Mouse (Mus musculus) neural tube, embryonic 15.5 days (tissue): Measurements from ENCODE around the gene Nnmt. TPM values are rescaled to one million over a fixed set of nuclear protein-coding genes. Genes with fewer than 3 reads are reported as not detected.

Source experiments
- ATAC-seq: fragments of 200-750 bp; cut with Nextera tagmentation; 2 replicates; pipeline ENCODE4 v1.8.0; 2017; ENCODE audit warnings: mild to moderate bottlenecking, moderate TSS enrichment, moderate library complexity; ENCODE audit not compliant: low FRiP score
- H3K27ac ChIP-seq: fragments of 300-500 bp; sonication (generic); replicated peaks from 2 replicates; pipeline ENCODE4 v1.5.1; 2015; ENCODE audit warnings: mild to moderate bottlenecking, inconsistent platforms
- H3K27me3 ChIP-seq: fragments of 300-500 bp; sonication (generic); replicated peaks from 2 replicates; pipeline ENCODE4 v1.6.1; 2015; ENCODE audit warnings: inconsistent platforms
- H3K36me3 ChIP-seq: fragments of 300-500 bp; sonication (generic); 2 replicates; pipeline ENCODE4 v1.6.1; 2015; ENCODE audit warnings: inconsistent platforms
- H3K4me1 ChIP-seq: fragments of 300-500 bp; sonication (generic); 2 replicates; pipeline ENCODE4 v1.6.1; 2015; ENCODE audit warnings: inconsistent platforms
- H3K4me2 ChIP-seq: fragments of 300-500 bp; sonication (generic); 2 replicates; pipeline ENCODE4 v1.6.1; 2015; ENCODE audit warnings: inconsistent platforms, mild to moderate bottlenecking, moderate library complexity
- H3K4me3 ChIP-seq: fragments of 300-500 bp; sonication (generic); replicated peaks from 2 replicates; pipeline ENCODE4 v1.5.1; 2015; ENCODE audit warnings: mild to moderate bottlenecking, inconsistent platforms
- H3K9ac ChIP-seq: fragments of 300-500 bp; sonication (generic); replicated peaks from 2 replicates; pipeline ENCODE4 v1.6.1; 2015; ENCODE audit warnings: mild to moderate bottlenecking, inconsistent platforms
- H3K9me3 ChIP-seq: fragments of 300-500 bp; sonication (generic); replicated peaks from 2 replicates; pipeline ENCODE4 v1.6.1; 2016; ENCODE audit warnings: inconsistent platforms
- WGBS: fragments of 180-500 bp; shearing (Covaris S2); methylation state at CpG from one replicate; pipeline ENCODE4 v1.1.7; 2015; ENCODE audit warnings: mixed read lengths; 5-methylcytosine and 5-hydroxymethylcytosine counted together
- polyA plus RNA-seq: library from polyadenylated mRNA; unstranded; fragments of >200 nt; fragmentation: Nextera tagmentation; extraction: Ambion mirVana; gene quantifications from 2 replicates; pipeline ENCODE4 v1.2.1, GENCODE M21; 2015

Nnmt gene
- polyA plus RNA-seq, 1 experiment from 2014 or later = 0.92 TPM

DNA sequence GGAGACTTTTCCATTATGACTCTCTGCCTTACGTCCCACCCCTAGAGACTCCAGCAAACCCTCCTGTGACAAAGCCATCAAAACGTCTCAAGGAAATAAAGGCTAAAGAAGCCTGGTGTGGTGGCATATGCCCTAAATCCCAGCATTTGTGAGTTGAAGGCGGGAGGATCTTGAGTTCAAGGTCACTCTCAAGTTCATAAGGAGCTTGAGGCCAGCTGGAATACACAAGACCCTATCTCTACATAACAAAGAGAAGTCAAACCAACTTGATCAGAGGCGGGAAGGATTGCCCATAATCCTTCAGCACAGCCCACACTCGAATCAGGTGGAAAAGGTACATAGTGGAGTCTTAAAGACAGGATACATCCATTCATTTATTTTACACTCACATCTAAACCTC, 7.5 kb downstream of the Nnmt start:
- peaks cover 8% of the 10 kb centered on the region; the same call in 1 of the 2 replicates for H3K4me1 ChIP-seq
- H3K27me3 ChIP-seq = no peaks in the 10 kb centered on the region
- no peak for ATAC-seq
- H3K4me2 ChIP-seq = no peak overlapping the region
- no peak overlapping the region for H3K4me3 ChIP-seq
- H3K9me3 ChIP-seq = no peaks in the 10 kb centered on the region
- no peak overlapping the region for H3K9ac ChIP-seq
- 81% methylated on average over 5 of the region's 5 CpGs for WGBS
- H3K36me3 ChIP-seq = no peaks in the 10 kb centered on the region
- H3K27ac ChIP-seq = no peak overlapping the region

DNA sequence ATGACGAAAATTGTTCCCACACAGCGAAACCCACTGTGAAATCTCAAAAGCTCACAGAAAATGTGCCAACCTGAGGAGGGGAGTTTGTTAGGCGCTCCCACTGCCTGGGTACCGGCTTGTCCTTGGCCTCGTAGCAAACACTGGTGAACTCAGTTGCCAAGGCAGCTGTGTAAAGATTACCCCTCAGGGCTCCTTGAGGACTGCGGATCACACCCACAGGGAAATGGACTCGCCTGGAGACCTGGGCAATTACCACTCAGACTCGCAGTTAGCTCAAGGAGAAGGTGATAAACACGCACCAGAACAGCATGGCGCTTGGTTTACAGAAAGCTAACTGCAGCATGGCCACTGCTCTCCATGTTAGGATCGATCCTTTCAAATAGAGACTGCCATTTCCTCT, 8.0 kb downstream of the Nnmt start:
- Histone ChIP-seq H3K27ac (no peak overlapping the region), H3K27me3 (no peaks in the 10 kb centered on the region)
- 55% methylated on average over 11 of the region's 11 CpGs for WGBS

DNA sequence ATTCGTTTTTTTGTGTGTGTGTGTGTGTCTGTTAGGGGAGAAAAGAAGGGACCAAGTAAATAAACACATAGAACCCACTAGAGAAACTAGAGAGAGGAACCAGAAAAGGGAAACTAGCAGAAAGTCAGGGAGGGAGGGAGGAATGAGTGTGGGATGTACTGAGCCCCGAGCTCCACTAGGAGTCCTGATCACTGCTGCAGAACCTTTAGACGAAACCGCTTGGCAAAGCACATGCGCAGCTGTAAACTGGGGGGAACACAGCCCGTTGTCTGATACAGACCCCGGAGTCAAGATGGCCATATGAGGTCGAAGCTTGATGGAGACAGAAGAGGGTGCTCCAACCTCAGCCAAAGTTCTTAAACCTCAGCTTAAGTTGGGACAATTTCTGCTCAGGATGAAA, 11.0 kb downstream of the Nnmt start:
- H3K9me3 ChIP-seq = no peaks in the 10 kb centered on the region
- 68% methylated on average over 8 of the region's 8 CpGs for WGBS
- no peak for ATAC-seq
- H3K27me3 ChIP-seq = no peaks in the 10 kb centered on the region
- no peak overlapping the region for H3K9ac ChIP-seq
- no peak overlapping the region for H3K4me2 ChIP-seq
- peaks cover 8% of the 10 kb centered on the region; the same call in 1 of the 2 replicates for H3K4me1 ChIP-seq
- no peak overlapping the region for H3K4me3 ChIP-seq
- no peak overlapping the region for H3K27ac ChIP-seq
- H3K36me3 ChIP-seq = no peaks in the 10 kb centered on the region

More for the DNA sequence above, 8.0 kb downstream of the Nnmt start:
- ATAC-seq = no peak
- no peak overlapping the region for H3K9ac ChIP-seq
- H3K4me3 ChIP-seq = no peak overlapping the region
- H3K4me2 ChIP-seq = no peak overlapping the region; the same call in 1 of the 2 replicates
- peaks cover 8% of the 10 kb centered on the region; the same call in 1 of the 2 replicates for H3K4me1 ChIP-seq
- no peaks in the 10 kb centered on the region for H3K36me3 ChIP-seq
- no peaks in the 10 kb centered on the region for H3K9me3 ChIP-seq

DNA sequence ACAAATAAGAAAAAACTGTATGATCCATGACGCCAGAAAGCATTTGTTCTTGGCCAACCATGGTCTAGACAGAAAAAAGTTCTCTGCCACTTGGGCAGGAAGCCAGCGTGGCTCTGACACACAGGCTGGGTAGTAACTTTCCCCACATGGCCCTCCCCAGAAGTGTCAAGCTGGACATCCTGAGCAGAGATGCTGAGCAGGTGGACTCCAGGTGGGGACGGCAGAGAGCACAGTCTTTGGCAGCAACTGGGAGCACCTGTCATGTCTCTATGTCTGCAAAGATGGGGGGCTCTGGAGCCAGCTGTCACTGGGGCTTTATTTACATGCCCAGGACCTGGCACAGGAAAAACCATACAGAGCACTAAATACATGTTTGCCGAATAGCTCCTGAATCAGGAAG, 14.3 kb downstream of the Nnmt start:
- H3K4me2 ChIP-seq = no peak overlapping the region
- H3K4me1 ChIP-seq = no peaks in the 10 kb centered on the region
- H3K4me3 ChIP-seq = no peak overlapping the region
- ATAC-seq = no peak
- H3K9ac ChIP-seq = no peak overlapping the region
- no peaks in the 10 kb centered on the region for H3K36me3 ChIP-seq
- WGBS = 84% methylated on average over 4 of the region's 4 CpGs
- no peaks in the 10 kb centered on the region for H3K9me3 ChIP-seq
- H3K27ac ChIP-seq = no peak overlapping the region
- no peaks in the 10 kb centered on the region for H3K27me3 ChIP-seq

DNA sequence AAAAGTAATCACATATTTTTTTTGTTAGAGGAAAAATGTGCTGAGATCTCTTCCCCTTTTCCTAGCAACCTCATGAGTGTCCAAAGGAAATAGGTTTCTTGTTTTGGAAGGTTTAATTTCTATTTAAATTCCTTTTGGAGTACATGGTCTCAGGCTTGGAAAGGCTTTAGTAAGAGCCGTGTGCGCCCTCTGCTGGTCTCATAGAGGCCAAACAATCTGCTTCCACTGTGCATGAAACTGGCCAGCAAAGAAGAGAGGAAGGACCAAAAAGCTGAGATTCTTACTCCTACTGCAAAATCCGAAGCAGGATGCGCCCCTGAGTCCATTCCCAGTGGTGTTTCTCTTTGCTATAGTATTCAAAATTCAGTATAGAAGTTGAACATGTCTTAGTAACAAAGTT, 18.6 kb downstream of the Nnmt start:
- Histone ChIP-seq H3K36me3 (no peaks in the 10 kb centered on the region), H3K27ac (no peak overlapping the region), H3K4me3 (no peak overlapping the region), H3K9ac (no peak overlapping the region), H3K9me3 (no peaks in the 10 kb centered on the region), H3K4me1 (no peaks in the 10 kb centered on the region), H3K4me2 (no peak overlapping the region), H3K27me3 (no peaks in the 10 kb centered on the region)
- no peak for ATAC-seq
- WGBS = 8% methylated on average over 4 of the region's 4 CpGs

DNA sequence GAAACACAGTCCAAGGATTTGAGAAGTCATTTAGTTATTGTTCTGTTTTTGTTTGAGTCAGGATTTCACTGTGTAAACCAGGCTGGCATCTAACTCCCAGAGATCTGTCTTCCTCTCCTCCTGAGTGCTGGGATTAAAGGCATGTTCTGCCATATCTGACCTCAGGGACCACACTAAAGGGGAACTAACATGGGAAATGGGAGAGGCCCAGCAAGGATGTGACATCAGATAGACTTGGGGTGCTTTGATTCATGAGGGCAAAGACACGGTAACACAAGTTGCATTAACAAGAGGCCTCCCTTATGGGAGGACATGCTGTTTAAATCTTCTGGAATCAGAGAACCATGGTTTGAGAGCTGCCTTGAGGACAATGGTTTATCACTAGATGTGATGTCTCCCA, 24.1 kb downstream of the Nnmt start:
- Histone ChIP-seq H3K9me3 (no peaks in the 10 kb centered on the region), H3K4me1 (no peaks in the 10 kb centered on the region), H3K9ac (no peak overlapping the region), H3K36me3 (no peaks in the 10 kb centered on the region), H3K4me2 (no peak overlapping the region), H3K27ac (no peak overlapping the region), H3K27me3 (no peaks in the 10 kb centered on the region), H3K4me3 (no peak overlapping the region)
- WGBS = 84% methylated on average over 1 of the region's 1 CpGs
- no peak for ATAC-seq

DNA sequence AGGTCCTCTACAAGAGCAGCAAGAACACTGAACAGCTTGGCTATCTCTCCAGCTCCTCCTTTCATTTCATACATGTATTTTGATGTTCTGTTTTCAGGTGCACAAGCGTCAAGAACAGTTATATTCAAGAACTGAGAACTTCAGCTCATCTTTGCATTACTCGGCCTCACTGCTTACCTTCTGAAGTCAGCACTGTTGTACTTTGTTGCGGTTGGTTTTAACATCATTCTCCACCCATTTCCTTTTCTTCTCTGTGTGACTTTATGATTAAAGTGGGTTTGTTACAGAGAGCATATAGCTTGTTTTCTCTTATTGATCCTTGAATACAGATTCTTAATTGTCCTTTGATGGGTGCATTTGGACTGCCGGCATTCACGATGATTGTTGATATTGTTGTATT, 42.6 kb downstream of the Nnmt start:
- H3K4me1 ChIP-seq = no peaks in the 10 kb centered on the region
- H3K4me3 ChIP-seq = no peak overlapping the region
- ATAC-seq = no peak
- H3K4me2 ChIP-seq = no peak overlapping the region
- H3K9me3 ChIP-seq = no peaks in the 10 kb centered on the region
- no peaks in the 10 kb centered on the region for H3K36me3 ChIP-seq
- no peaks in the 10 kb centered on the region for H3K27me3 ChIP-seq
- no peak overlapping the region for H3K9ac ChIP-seq
- 95% methylated on average over 5 of the region's 5 CpGs for WGBS
- H3K27ac ChIP-seq = no peak overlapping the region

DNA sequence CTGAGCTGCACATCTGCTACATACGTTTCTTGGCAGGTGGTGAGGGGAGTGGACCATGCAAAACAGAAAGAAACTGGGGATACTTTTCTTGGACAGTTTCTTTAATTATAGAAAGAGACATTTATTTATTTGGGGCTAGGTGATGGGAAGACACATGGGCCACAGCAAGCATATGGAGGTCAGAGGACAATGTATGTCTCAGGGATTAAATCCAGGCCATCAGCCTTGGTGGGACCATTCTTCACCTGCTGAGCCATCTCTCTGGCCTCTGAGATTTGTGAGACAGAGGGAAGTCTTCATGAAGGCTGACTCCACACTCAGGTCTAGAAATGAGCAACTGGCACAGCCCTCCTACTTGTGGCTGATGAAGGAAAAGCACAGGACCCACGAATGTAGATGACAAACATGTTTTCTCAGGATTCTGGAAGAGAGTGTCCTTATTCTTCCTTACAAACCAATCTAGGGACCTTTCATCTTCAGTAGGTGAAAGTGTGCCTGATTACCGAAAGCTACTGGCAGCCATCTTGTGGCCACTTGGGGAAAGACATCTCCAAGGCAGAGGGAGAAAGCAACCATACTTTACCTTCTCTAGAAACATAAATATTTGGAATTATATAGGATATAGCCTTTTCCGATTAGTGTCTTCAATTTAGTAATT, 45.3 kb downstream of the Nnmt start:
- no peak for ATAC-seq
- H3K4me3 ChIP-seq = no peak overlapping the region
- H3K4me2 ChIP-seq = no peak overlapping the region
- WGBS = 30% methylated on average over 4 of the region's 4 CpGs
- no peaks in the 10 kb centered on the region for H3K9me3 ChIP-seq
- no peaks in the 10 kb centered on the region for H3K27me3 ChIP-seq
- H3K9ac ChIP-seq = no peak overlapping the region
- no peaks in the 10 kb centered on the region for H3K36me3 ChIP-seq
- H3K27ac ChIP-seq = no peak overlapping the region
- peaks cover 4% of the 10 kb centered on the region; the same call in 1 of the 2 replicates for H3K4me1 ChIP-seq

DNA sequence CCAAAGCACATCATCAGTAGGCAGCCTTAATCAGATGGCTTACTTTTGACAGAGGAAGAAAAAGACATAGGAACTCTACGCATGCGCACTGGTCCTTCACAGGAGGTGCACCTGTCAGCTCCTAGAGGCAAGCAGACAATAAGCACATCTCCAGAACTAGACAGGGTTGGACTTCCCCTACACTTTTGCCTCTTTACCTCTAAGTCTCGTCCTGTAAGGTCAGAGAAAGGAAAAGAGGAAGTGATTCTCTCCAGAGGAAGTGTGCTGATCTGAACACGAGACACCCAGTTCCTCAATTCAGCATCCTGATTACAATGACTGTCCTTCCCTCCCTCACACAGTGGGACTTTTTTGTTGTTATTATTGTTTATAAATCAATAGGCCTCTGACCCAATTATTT, 46.3 kb downstream of the Nnmt start:
- no peak overlapping the region for H3K4me2 ChIP-seq
- 75% methylated on average over 4 of the region's 4 CpGs for WGBS
- no peak overlapping the region for H3K9ac ChIP-seq
- H3K4me3 ChIP-seq = no peak overlapping the region
- no peak overlapping the region for H3K27ac ChIP-seq
- H3K36me3 ChIP-seq = no peaks in the 10 kb centered on the region
- no peaks in the 10 kb centered on the region for H3K27me3 ChIP-seq
- H3K9me3 ChIP-seq = no peaks in the 10 kb centered on the region
- ATAC-seq = no peak
- H3K4me1 ChIP-seq = peaks cover 4% of the 10 kb centered on the region; the same call in 1 of the 2 replicates

DNA sequence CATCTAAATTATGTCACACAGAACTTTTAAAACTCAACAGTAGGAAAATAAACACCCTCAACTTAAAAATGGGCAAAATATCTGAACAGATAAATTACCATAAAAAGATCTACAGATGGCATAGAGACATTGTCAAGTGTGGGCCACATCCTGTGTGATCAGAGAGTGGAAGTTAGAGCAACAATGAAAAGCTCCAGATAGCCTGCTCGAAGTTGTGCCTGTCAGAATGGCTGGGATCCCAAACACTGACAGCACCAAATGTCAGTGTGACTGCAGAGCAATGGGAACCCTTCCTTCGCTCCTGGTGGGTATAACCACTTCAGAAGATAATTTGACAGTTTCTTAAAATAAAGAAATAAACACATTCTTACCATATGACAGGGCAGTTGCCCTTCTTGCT, 55.9 kb downstream of the Nnmt start:
- Histone ChIP-seq H3K4me1 (no peaks in the 10 kb centered on the region), H3K36me3 (no peaks in the 10 kb centered on the region), H3K27ac (no peak overlapping the region), H3K4me2 (no peak overlapping the region), H3K9ac (no peak overlapping the region), H3K27me3 (no peaks in the 10 kb centered on the region), H3K9me3 (no peaks in the 10 kb centered on the region), H3K4me3 (no peak overlapping the region)
- WGBS = 88% methylated on average over 2 of the region's 2 CpGs
- no peak for ATAC-seq

DNA sequence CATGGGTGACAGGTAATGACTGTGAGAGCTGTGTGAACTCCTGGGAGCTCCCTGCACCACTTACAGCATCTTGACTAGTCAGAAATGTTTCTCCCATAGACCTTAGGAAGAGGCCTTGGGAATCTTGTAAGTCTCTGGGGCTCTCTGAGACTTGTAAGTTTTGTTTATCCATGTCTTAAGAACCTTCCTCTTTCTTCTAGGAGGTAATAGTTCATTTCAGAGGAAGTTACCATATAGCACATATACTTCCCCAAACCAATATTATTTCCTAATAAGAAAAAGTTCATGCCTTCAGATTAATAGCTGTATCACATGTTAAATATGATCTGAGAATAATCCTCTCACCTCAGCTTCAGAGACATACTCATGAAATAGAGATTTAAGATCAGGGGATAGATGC, 57.7 kb downstream of the Nnmt start:
- no peak overlapping the region for H3K4me3 ChIP-seq
- H3K4me1 ChIP-seq = no peaks in the 10 kb centered on the region
- no peak for ATAC-seq
- H3K9me3 ChIP-seq = no peaks in the 10 kb centered on the region
- H3K36me3 ChIP-seq = no peaks in the 10 kb centered on the region
- H3K4me2 ChIP-seq = no peak overlapping the region
- H3K27ac ChIP-seq = no peak overlapping the region
- H3K27me3 ChIP-seq = no peaks in the 10 kb centered on the region
- H3K9ac ChIP-seq = no peak overlapping the region
